Mouse (Mus musculus): Measurements from ENCODE around the gene Arpc1a. TPM values are rescaled to one million over a fixed set of nuclear protein-coding genes. Genes with fewer than 3 reads are reported as not detected.
"Not testable (repeated sequence)": the region's sequence is repeated elsewhere in the genome, so short reads cannot be mapped to it uniquely, and the experiment has no call there.

Arpc1a gene
- polyA plus RNA-seq (2012): 58.2 and 74.9 TPM in 2 replicates

- no peak for TF ChIP-seq GATA1 (IDR thresholded peaks at IDR 0.05; ENCODE audit: low read length)
Observed at GRCm38 (mm10) chr5:145083632-145084451, at the start of gene Arpc1a, which contains the start of gene Kpna7. TSS of gene Arpc1a (plus strand) at chr5:145083830. TSS of gene Kpna7 (minus strand) at chr5:145084030.

GRCm38 (mm10) chr5:145041628-145042027 lies 42.0 kb upstream of the Arpc1a start:
- TF ChIP-seq GATA1 (IDR thresholded peaks at IDR 0.05; ENCODE audit: low read length): no peak

GRCm38 (mm10) chr5:145042690-145043089 lies 40.9 kb upstream of the Arpc1a start, which contains the start of gene 1700018F24Rik:
TSS of gene 1700018F24Rik (plus strand) at chr5:145042990.
- TF ChIP-seq GATA1 (IDR thresholded peaks at IDR 0.05; ENCODE audit: low read length): not testable (repeated sequence)

- no peak for TF ChIP-seq GATA1 (IDR thresholded peaks at IDR 0.05; ENCODE audit: low read length)
Observed at GRCm38 (mm10) chr5:145057907-145058306, 25.7 kb upstream of the Arpc1a start.

GRCm38 (mm10) chr5:145058722-145059121 lies 24.9 kb upstream of the Arpc1a start:
- no peak for TF ChIP-seq GATA1 (IDR thresholded peaks at IDR 0.05; ENCODE audit: low read length)

- TF ChIP-seq GATA1 (IDR thresholded peaks at IDR 0.05; ENCODE audit: low read length): no peak
Observed at GRCm38 (mm10) chr5:145059524-145059923, 24.1 kb upstream of the Arpc1a start.

- TF ChIP-seq GATA1 (IDR thresholded peaks at IDR 0.05; ENCODE audit: low read length): no peak
Observed at GRCm38 (mm10) chr5:145064765-145065340, 18.8 kb upstream of the Arpc1a start.

GRCm38 (mm10) chr5:145068863-145069262 lies 14.8 kb upstream of the Arpc1a start:
- TF ChIP-seq GATA1 (IDR thresholded peaks at IDR 0.05; ENCODE audit: low read length): no peak

GRCm38 (mm10) chr5:145069707-145070106 lies 13.9 kb upstream of the Arpc1a start:
- no peak for TF ChIP-seq GATA1 (IDR thresholded peaks at IDR 0.05; ENCODE audit: low read length)

- no peak for TF ChIP-seq GATA1 (IDR thresholded peaks at IDR 0.05; ENCODE audit: low read length)
Observed at GRCm38 (mm10) chr5:145071342-145071741, 12.3 kb upstream of the Arpc1a start.

- TF ChIP-seq GATA1 (IDR thresholded peaks at IDR 0.05; ENCODE audit: low read length): no peak
Observed at GRCm38 (mm10) chr5:145075081-145075480, 8.5 kb upstream of the Arpc1a start.

- no peak for TF ChIP-seq GATA1 (IDR thresholded peaks at IDR 0.05; ENCODE audit: low read length)
Observed at GRCm38 (mm10) chr5:145081866-145082613, 1.6 kb upstream of the Arpc1a start.

- TF ChIP-seq GATA1 (IDR thresholded peaks at IDR 0.05; ENCODE audit: low read length): no peak
Observed at GRCm38 (mm10) chr5:145084822-145085221, 1.2 kb downstream of the Arpc1a start.

- no peak for TF ChIP-seq GATA1 (IDR thresholded peaks at IDR 0.05; ENCODE audit: low read length)
Observed at GRCm38 (mm10) chr5:145088186-145088585, 4.6 kb downstream of the Arpc1a start.

- no peak for TF ChIP-seq GATA1 (IDR thresholded peaks at IDR 0.05; ENCODE audit: low read length)
Observed at GRCm38 (mm10) chr5:145089878-145090277, 6.2 kb downstream of the Arpc1a start.

- TF ChIP-seq GATA1 (IDR thresholded peaks at IDR 0.05; ENCODE audit: low read length): no peak
Observed at GRCm38 (mm10) chr5:145096195-145096594, 12.6 kb downstream of the Arpc1a start.

Measured in G1E-ER4 (cell line).